Mouse (Mus musculus) G1E (cell line): ENCODE data around the gene Ltbp1.

Source experiments
- CTCF ChIP-seq: IDR thresholded peaks from 2 replicates; pipeline ENCODE4 v1.5.1; 2012; ENCODE audit warnings: low read depth, low read length, inconsistent platforms, mixed read lengths
- GATA1 ChIP-seq: IDR thresholded peaks from 2 replicates; pipeline ENCODE4 v1.6.1; 2012; ENCODE audit warnings: borderline replicate concordance, low read length, inconsistent platforms, mixed read lengths
- GATA2 ChIP-seq: IDR thresholded peaks from 2 replicates; pipeline ENCODE4 v1.6.1; 2012; ENCODE audit warnings: low read depth, low read length, inconsistent platforms, borderline replicate concordance
- TAL1 ChIP-seq: conservative IDR thresholded peaks from 2 replicates; pipeline ENCODE4 v1.6.1; 2012; ENCODE audit warnings: low read depth, low read length, inconsistent platforms, mixed read lengths

DNA sequence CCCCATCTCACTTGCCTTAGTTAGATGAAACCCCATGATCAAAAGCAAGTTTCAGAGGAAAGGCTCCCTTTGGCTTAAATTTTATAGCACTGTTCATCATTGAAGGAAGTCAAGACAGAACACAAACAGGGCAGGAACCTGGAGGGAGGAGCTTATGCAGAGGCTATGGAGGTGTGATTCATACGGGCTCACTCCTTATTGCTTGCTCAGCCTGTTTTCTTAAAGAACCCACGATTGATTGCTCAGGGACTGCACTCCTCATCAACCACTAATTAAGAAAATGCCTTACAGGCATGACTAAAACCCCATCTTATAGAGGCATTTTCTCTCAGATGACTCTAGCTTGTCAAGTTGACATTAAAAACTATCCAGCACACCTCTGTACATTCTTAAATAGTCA is 253.1 kb downstream of the Ltbp1 start:
- TF ChIP-seq CTCF = no peak
- TF ChIP-seq GATA2 = no peak
- TF ChIP-seq GATA1 = no peak
- TF ChIP-seq TAL1 = no peak
